Mouse (Mus musculus) layer of hippocampus, postnatal 14 days (tissue): ENCODE measurements around the gene Micu1. TPM values are rescaled to one million over a fixed set of nuclear protein-coding genes. Genes with fewer than 3 reads are reported as not detected.
"Not testable (repeated sequence)": the region's sequence is repeated elsewhere in the genome, so short reads cannot be mapped to it uniquely, and the experiment has no call there.

Experiments
- DNase-seq, 2 experiments: peaks; one replicate each; pipeline ENCODE4 v3.0.0; 2021 to 2022; ENCODE audit warnings: low spot score in 2 of 2, mixed read lengths in 1 of 2
- total RNA-seq, 2 experiments: library from RNA; stranded (reverse); gene quantifications; 2 replicates each; pipeline ENCODE4 v1.2.3; 2021

The Micu1 gene
- total RNA-seq, 2 experiments from 2014 or later, result 79.9 to 96.0 TPM

DNA sequence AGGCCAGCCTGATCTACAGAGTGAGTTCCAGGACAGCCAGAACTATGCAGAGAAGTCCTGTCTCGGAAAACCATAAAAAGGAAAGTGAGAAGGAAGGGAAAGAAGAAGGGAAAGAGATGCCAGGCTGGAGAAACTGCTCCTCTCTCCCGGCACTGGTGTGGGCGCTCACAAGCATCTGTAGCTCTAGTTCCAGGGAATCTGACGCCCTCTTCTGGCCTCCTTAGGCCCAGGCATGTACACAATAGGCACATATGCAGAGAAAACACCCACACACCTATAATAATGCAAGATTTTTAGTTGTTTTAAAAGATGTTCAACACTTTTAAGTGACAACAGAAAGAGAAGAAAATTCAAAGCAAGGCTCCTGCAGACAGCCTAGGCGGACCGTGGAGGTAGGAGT is 144.1 kb downstream of the Micu1 start:
- DNase-seq, result peak in 1 of 2 experiments; percentile 49

- no peak for DNase-seq
Measured at GRCm38 (mm10) chr10:59848079-59848877, 146.0 kb downstream of the Micu1 start.

- DNase-seq, result no peak
Measured at GRCm38 (mm10) chr10:59848953-59849352, 146.7 kb downstream of the Micu1 start.

- no peak for DNase-seq
Measured at GRCm38 (mm10) chr10:59849371-59849770, 147.1 kb downstream of the Micu1 start.

DNA sequence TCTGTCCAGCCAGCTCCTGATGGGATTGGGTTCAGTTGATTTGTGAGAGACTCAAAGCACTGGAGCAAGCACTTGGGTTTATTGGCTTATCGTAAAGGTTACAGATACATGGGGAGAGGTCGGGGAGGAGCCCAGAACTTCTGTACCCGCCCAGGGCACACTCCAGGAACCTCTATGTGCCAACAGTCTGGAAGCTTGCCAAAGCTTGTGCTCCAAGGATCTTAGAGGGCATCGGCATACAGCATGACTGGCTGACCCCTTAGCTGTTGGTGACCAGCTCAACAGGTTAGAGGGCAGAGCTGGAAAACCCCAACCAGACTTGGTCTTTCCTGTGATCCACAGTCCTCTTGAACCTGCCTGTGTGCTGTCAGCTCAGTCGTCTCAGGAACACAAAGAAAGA is 154.9 kb downstream of the Micu1 start:
- no peak for DNase-seq

DNA sequence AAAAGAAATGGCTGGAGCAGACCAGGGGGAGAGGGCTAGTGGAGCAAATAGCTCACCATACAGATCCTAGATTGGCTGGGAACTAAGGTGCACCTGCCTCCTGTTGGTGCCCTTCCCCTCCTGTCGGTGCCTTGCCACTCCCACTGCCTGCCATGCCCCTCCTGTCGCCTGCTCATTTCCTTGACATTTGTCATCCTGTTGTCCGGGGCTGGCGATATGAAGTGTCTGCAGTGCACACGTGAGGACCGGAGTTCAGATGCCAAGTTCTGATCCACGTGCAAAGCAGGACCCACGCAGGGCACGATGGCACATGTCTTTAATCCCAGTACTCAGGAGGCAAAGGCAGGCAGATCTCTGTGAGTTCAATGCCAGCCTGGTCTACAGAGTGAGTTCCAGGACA is 158.4 kb downstream of the Micu1 start:
- DNase-seq, result no peak

DNA sequence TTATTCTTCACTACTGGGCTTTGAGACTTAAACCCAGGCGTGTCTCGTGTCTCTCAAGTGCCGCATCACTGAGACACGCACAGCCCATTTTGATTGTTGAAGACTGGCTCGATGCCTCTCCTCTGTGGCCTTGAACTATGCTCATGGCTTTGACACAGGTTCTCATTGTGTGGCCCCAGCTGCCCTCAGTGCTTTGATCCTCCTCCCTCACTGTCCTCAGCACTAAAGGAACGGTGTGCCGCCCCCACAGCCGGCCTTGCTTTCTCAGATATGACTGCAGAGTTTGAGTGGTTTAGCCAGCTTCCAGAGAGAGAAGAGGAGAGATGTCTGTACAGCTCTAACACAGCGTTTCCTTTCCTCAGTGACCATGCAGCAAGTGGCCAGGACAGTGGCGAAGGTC is 158.9 kb downstream of the Micu1 start:
- DNase-seq, result no peak

DNA sequence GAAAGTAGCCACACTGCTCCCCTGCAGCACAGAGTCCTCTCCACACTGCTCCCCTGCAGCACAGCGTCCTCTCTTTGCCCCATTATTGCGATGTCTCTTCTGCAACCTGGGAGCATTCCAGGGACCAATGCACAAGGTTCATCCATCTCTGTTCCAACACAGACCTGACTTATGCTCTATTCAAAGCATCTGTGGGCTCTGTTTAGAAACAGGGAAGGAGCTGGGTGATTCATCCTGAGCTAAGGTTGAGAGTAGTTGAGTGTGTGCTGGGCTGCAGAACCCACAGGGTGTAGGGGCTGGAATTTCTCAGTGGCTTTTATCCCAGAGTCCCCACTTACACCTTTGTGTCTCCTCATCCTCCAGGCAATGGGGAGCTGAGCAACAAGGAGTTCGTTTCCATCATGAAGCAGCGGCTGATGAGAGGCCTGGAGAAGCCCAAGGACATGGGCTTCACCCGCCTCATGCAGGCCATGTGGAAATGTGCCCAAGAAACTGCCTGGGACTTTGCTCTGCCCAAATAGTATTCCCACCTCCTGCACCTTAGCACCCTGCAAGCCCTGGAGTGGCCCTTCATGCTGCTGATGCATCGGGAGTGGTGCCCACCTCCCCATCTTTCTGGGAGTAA is 160.7 kb downstream of the Micu1 start:
- DNase-seq, result no peak

DNA sequence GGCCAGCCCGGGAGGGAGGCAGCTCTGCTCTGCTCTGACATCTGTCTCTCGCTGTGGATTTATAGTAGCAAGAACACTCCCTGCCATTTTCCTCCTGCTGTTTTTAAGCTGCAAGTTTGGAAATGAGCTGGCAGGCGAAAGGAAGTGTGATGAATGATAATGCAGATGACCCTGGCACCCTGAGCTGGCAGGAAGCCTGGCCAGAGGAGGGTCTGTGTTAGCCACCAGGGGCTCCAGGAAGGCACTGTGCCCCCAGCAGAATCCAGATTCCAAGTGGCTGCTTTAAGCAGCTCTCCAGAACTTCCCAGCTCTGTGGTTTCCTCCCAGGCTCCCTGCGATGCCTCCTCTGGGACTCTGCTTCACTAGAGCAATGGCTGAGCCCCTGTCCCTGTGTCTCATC is 161.3 kb downstream of the Micu1 start:
- DNase-seq, result no peak

DNA sequence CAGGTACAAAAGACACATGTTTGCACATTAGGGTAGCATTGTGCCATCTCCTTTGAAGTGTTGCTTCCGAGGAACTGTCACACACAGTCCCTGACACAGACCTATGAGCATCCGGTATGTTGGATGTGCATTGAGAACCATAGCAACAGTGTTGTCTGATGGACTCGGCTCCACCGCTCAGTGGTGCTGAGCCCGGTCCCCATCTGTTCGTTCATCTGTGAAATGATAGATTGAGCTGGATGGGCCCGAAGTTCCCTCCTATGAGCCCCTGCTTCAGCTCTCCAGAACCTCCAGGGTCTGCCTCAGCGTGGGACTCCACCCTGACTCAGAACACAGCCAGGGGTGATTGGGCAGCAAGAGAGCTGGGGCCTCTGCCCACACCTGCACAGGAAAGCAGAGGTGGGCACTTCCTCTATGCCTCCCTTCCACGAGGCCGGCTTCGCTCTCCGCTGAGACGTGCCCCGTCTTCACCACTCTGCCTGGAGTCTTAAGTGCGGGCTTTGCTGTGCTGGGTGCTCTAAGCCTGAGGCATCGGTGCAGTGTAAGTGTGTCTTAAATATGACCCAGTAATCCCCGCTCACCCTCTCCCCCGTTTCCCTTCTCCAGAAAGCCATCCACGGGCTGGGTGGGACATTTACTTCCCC is 162.1 kb downstream of the Micu1 start:
- DNase-seq, result peak; percentile 45 to 66

GRCm38 (mm10) chr10:59864884-59865726 is 162.8 kb downstream of the Micu1 start:
- peak; percentile 90 to 91 for DNase-seq

DNA sequence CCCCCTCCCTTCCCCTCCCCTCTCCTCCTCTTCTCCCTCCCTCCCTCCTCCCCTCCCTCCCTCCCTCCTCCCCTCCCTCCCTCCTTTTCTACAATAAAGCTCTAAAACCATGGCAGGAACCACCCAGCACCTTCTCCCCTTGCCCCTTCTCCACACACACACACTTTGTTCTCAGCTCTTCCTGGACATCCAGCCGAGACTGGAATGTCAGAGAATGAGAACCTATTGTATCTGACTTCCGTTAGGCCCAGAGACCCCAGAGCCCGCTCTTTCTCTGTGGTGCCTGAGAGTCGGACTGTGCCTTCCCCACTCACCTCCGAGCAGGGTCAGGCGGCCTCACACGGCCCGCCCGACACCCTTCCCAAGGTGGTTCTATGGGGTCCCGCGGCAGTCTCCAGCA is 166.0 kb downstream of the Micu1 start:
- no peak for DNase-seq

DNA sequence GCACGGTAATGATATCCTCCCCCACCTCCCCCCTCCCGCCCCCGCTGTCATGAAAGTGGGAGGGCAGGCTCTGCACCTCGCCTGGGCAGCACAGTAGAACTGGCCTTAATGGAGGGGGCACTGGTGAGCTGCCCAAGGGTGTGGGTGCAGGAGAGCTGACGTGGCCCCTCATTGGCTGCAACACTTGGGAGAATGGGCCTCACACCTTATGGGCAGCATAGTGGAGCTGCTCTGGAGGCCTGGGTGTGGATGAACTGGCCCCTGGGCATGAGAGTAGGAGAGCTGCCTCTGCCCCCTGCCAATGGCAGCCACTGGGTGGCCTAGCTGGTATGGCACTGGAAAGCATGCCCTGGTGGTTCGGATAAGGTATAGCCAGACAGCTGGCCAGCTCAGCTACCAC is 167.8 kb downstream of the Micu1 start:
- DNase-seq, result no peak

GRCm38 (mm10) chr10:59872651-59873050 is 170.4 kb downstream of the Micu1 start:
- not testable (repeated sequence) for DNase-seq

DNA sequence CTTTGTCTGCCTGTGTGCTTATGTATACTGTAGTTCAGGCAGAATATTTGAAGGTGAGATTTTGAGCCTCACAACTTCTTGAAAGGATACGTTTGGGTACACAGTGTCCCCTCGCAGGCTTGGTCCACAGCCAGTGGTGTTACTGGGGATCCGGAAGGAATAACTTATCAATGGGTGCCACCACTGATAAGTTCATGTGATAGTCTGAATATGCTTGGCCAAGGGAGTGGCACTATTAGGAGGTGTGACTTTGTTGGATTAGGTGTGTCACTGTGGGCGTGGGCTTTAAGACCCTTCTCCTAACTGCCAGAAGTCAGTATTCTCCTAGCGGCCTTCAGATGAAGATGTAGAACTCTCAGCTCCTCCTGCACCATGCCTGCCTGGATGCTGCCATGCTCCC is 170.9 kb downstream of the Micu1 start:
- DNase-seq, result no peak

DNA sequence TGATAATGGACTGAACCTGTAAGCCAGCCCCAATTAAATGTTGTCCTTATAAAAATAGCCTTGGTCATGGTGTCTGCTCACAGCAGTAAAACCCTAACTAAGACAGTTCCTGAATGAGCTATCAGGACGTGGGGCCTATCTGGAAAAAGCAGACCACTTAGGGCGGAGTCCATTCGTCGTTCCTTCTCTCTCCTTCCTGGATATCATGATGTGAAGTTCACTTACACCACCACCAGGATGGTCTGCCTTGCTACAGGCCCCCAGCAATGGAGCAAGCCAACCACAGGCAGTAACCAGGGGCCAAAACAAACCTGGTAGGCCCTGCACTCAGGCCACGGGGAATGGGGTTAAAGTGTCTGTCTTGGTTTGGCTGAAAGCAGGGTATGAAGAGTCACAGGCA is 171.3 kb downstream of the Micu1 start:
- no peak for DNase-seq

DNA sequence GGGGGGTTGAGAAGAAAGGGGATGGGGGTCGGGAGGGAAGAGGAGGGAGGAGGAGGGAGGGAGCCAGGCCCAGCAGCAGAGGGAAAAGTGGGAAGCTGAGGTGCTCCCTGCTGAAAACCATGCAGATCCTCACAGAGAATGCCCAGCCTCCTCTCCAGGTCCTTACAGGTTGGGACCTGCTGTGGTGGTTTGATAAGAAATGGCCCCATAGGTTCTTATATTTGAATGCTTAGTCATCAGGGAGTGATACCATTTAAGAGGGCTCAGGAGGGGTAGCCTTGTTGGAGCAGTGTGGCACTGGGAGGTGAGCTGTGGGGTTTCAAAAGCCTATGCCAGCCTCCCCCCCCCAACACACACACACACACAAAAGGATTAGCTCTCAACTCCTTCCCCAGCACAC is 173.1 kb downstream of the Micu1 start:
- DNase-seq, result no peak

DNA sequence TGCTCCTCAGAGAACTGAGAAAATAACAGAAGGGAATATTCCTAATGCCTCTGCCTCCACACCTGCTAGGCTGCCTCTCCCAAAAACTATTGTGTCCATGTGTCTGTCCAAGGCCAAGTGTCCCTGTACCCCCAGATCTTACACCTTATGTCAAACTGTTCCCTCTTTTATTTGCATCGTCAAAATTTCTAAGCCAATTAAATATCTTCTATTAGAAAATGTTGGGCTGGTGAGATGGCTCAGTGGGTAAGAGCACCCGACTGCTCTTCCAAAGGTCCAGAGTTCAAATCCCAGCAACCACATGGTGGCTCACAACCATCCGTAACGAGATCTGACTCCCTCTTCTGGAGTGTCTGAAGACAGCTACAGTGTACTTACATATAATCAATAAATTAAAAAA is 174.4 kb downstream of the Micu1 start:
- DNase-seq, result not testable (repeated sequence)

DNA sequence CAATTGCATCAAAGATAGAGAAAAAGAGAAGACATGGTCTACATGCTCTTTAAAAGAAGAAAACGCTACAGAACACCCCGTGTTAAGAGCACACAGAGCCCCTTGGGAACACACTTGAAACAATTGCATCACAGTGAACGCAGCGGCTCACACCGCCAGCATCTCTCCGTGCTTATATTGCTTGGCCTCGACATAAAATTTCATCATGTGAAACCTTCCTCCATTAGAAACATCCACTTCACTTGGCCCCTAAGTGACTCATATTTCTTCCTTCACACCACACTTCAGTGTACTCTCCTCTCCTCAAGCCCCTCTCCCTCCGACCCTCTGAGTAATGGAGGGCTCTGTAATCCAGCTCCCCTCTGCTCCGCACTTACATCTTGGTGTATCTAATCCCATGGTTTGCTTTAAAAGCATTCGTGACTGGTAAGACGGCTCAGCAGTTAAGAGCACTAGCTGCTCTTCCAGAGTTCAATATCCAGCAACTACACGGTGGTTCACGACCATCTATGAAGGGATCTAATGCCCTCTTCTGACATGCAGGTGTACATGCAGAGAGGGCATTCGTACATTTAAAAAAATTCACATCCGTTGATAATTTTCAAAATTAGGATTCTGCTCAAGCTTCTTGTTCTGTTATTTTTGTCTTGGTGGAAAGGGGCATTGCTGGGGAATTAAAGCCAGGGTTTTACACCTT is 175.3 kb downstream of the Micu1 start:
- no peak for DNase-seq

DNA sequence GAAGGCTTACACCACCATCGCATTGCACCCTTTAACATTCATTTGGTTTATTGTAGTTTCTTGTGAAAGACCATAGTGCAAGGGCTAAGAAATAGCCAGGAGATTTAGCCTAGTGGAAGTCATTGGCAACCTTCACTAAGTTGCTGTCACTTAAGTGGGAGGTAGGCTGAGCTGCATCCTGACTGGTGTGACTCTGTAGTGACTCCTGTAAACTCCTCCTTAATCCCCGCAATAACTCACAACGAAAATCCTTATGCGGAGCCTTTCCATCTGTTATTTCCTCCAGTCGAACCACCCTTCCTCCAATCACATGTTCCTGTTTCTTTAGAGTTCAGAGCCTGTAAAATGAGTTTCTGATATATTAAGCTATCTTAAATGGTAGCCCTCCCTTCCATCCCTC is 176.5 kb downstream of the Micu1 start:
- DNase-seq, result no peak
